Mouse (Mus musculus) embryonic facial prominence, embryonic 13.5 days (tissue): ENCODE results near the gene Tmem255b. TPM values are rescaled to one million over a fixed set of nuclear protein-coding genes. Genes with fewer than 3 reads are reported as not detected.

Experiments used
- ATAC-seq: fragments of 200-750 bp; cut with Nextera tagmentation; 2 replicates; pipeline ENCODE4 v1.8.0; 2017; ENCODE audit warnings: low read depth; ENCODE audit not compliant: insufficient number of reproducible peaks, insufficient read depth, low FRiP score, low TSS enrichment
- H3K27ac ChIP-seq: fragments of 300-500 bp; sonication (generic); 2 replicates; pipeline ENCODE4 v1.5.1; 2015; ENCODE audit warnings: moderate library complexity, mild to moderate bottlenecking, inconsistent platforms
- H3K27me3 ChIP-seq: fragments of 300-500 bp; sonication (generic); 2 replicates; pipeline ENCODE4 v1.6.1; 2015; ENCODE audit warnings: mild to moderate bottlenecking, inconsistent platforms
- H3K36me3 ChIP-seq: fragments of 300-500 bp; sonication (generic); 2 replicates; pipeline ENCODE4 v1.6.1; 2015; ENCODE audit warnings: mild to moderate bottlenecking, inconsistent platforms
- H3K4me1 ChIP-seq: fragments of 300-500 bp; sonication (generic); 2 replicates; pipeline ENCODE4 v1.6.1; 2015; ENCODE audit warnings: inconsistent platforms
- H3K4me2 ChIP-seq: fragments of 300-500 bp; sonication (generic); 2 replicates; pipeline ENCODE4 v1.6.1; 2015; ENCODE audit warnings: moderate library complexity, mild to moderate bottlenecking, inconsistent platforms
- H3K4me3 ChIP-seq: fragments of 300-500 bp; sonication (generic); 2 replicates; pipeline ENCODE4 v1.5.1; 2015; ENCODE audit warnings: mild to moderate bottlenecking, inconsistent platforms
- H3K9ac ChIP-seq: fragments of 300-500 bp; sonication (generic); 2 replicates; pipeline ENCODE4 v1.6.1; 2015; ENCODE audit warnings: mild to moderate bottlenecking, inconsistent platforms
- H3K9me3 ChIP-seq: fragments of 300-500 bp; sonication (generic); 2 replicates; pipeline ENCODE4 v1.6.1; 2016; ENCODE audit warnings: inconsistent platforms
- WGBS: fragments of 180-500 bp; shearing (Covaris S2); methylation state at CpG from one replicate; pipeline ENCODE4 v1.1.7; 2015; ENCODE audit warnings: mixed read lengths; 5-methylcytosine and 5-hydroxymethylcytosine counted together
- polyA plus RNA-seq: library from polyadenylated mRNA; unstranded; fragments of >200 nt; fragmentation: Nextera tagmentation; extraction: Ambion mirVana; gene quantifications from 2 replicates; pipeline ENCODE4 v1.2.1, GENCODE M21; 2015

Gene Tmem255b
- polyA plus RNA-seq, 1 experiment from 2014 or later = 0.38 TPM

- 0 out of 2 replicates have a peak, but pooled peaks have one; percentile 46 for ATAC-seq
- no peak within 1 kb of the TSS for H3K27ac ChIP-seq
- H3K27me3 ChIP-seq = peaks cover 55% of the 10 kb centered on the region
These were observed 59.1 kb downstream of the Tmem255b start, which contains the start of gene Gas6 for GRCm38 (mm10) chr8:13493858-13494631. TSS of gene Gas6 (minus strand) at chr8:13494490.

GRCm38 (mm10) chr8:13501221-13501620 lies 66.2 kb downstream of the Tmem255b start:
- no peak overlapping the region for H3K4me2 ChIP-seq
- H3K9me3 ChIP-seq = no peaks in the 10 kb centered on the region
- no peaks in the 10 kb centered on the region for H3K4me1 ChIP-seq
- no peak for ATAC-seq
- 67% methylated on average over 3 of the region's 3 CpGs for WGBS
- H3K27ac ChIP-seq = no peak overlapping the region
- H3K27me3 ChIP-seq = 0 out of 2 replicates have a peak, but pooled peaks cover 5% of the 10 kb centered on the region
- H3K9ac ChIP-seq = no peak overlapping the region
- no peak overlapping the region for H3K4me3 ChIP-seq
- no peaks in the 10 kb centered on the region for H3K36me3 ChIP-seq

More at GRCm38 (mm10) chr8:13493858-13494631, 59.1 kb downstream of the Tmem255b start, which contains the start of gene Gas6:
- WGBS = 2% methylated on average over 63 of the region's 64 CpGs
- H3K9ac ChIP-seq = peak within 1 kb of the TSS; percentile 71
- H3K9me3 ChIP-seq = no peaks in the 10 kb centered on the region
- peak within 1 kb of the TSS; percentile 93 for H3K4me2 ChIP-seq
- H3K36me3 ChIP-seq = no peaks in the 10 kb centered on the region
- H3K4me1 ChIP-seq = peaks cover 26% of the 10 kb centered on the region
- H3K4me3 ChIP-seq = peak within 1 kb of the TSS; percentile 59

GRCm38 (mm10) chr8:13503936-13504606 lies 69.1 kb downstream of the Tmem255b start:
- no peak for ATAC-seq
- 86% methylated on average over 8 of the region's 8 CpGs for WGBS
- H3K27me3 ChIP-seq = 0 out of 2 replicates have a peak, but pooled peaks cover 5% of the 10 kb centered on the region

GRCm38 (mm10) chr8:13504894-13505674 lies 70.1 kb downstream of the Tmem255b start:
- Histone ChIP-seq H3K27me3 (0 out of 2 replicates have a peak, but pooled peaks cover 5% of the 10 kb centered on the region), H3K9ac (no peak overlapping the region), H3K27ac (no peak overlapping the region), H3K36me3 (no peaks in the 10 kb centered on the region), H3K9me3 (no peaks in the 10 kb centered on the region), H3K4me3 (no peak overlapping the region), H3K4me1 (no peaks in the 10 kb centered on the region), H3K4me2 (no peak overlapping the region)
- no peak for ATAC-seq

More at GRCm38 (mm10) chr8:13503936-13504606, 69.1 kb downstream of the Tmem255b start:
- no peak overlapping the region for H3K4me2 ChIP-seq
- no peaks in the 10 kb centered on the region for H3K36me3 ChIP-seq
- no peak overlapping the region for H3K4me3 ChIP-seq
- no peaks in the 10 kb centered on the region for H3K9me3 ChIP-seq
- H3K9ac ChIP-seq = no peak overlapping the region
- H3K27ac ChIP-seq = no peak overlapping the region
- no peaks in the 10 kb centered on the region for H3K4me1 ChIP-seq

DNA sequence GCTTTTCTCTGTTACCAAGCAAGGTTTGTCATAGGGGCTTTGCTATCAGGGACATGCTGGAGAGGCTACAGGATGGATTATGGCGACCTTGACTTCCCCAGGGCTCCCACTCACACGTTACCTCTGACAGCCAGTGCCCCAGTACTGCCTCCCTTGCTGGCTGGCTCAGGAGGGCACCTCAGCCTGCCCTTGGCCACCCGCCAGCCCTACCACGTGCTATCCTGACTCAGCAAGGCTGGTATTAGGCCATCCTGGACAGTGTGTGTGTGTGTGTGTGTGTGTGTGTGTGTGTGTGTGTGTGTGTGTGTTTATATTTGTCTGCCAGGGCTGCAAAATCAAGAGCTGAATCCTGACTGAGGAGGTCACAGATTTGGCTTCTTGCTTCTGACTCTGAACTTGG lies 71.9 kb downstream of the Tmem255b start:
- 54% methylated on average over 4 of the region's 4 CpGs for WGBS
- no peak overlapping the region for H3K4me2 ChIP-seq
- H3K27me3 ChIP-seq = 0 out of 2 replicates have a peak, but pooled peaks cover 5% of the 10 kb centered on the region
- H3K9me3 ChIP-seq = no peaks in the 10 kb centered on the region
- H3K4me3 ChIP-seq = no peak overlapping the region
- H3K27ac ChIP-seq = no peak overlapping the region
- H3K9ac ChIP-seq = no peak overlapping the region
- H3K4me1 ChIP-seq = no peaks in the 10 kb centered on the region
- no peaks in the 10 kb centered on the region for H3K36me3 ChIP-seq
- ATAC-seq = no peak

- no peak overlapping the region for H3K27ac ChIP-seq
- ATAC-seq = no peak
- 0 out of 2 replicates have a peak, but pooled peaks cover 5% of the 10 kb centered on the region for H3K27me3 ChIP-seq
- H3K4me3 ChIP-seq = no peak overlapping the region
- no peak overlapping the region for H3K9ac ChIP-seq
- H3K4me1 ChIP-seq = no peaks in the 10 kb centered on the region
- no peaks in the 10 kb centered on the region for H3K36me3 ChIP-seq
- WGBS = 85% methylated on average over 3 of the region's 3 CpGs
- H3K9me3 ChIP-seq = no peaks in the 10 kb centered on the region
- no peak overlapping the region for H3K4me2 ChIP-seq
These were observed 72.4 kb downstream of the Tmem255b start for GRCm38 (mm10) chr8:13507284-13507937.

- ATAC-seq = no peak
- Histone ChIP-seq H3K9ac (no peak overlapping the region), H3K36me3 (no peaks in the 10 kb centered on the region), H3K4me2 (no peak overlapping the region), H3K27me3 (no peaks in the 10 kb centered on the region), H3K27ac (no peak overlapping the region), H3K9me3 (no peaks in the 10 kb centered on the region), H3K4me3 (no peak overlapping the region), H3K4me1 (0 out of 2 replicates have a peak, but pooled peaks cover 3% of the 10 kb centered on the region)
- WGBS = 76% methylated on average over 5 of the region's 5 CpGs
These were observed 77.0 kb downstream of the Tmem255b start for GRCm38 (mm10) chr8:13512016-13512415.

GRCm38 (mm10) chr8:13512677-13513076 lies 77.7 kb downstream of the Tmem255b start:
- Histone ChIP-seq H3K9ac (no peak overlapping the region), H3K27me3 (no peaks in the 10 kb centered on the region), H3K4me1 (0 out of 2 replicates have a peak, but pooled peaks cover 3% of the 10 kb centered on the region), H3K9me3 (no peaks in the 10 kb centered on the region), H3K36me3 (no peaks in the 10 kb centered on the region), H3K27ac (no peak overlapping the region), H3K4me3 (no peak overlapping the region), H3K4me2 (no peak overlapping the region)
- ATAC-seq = no peak
- 75% methylated on average over 6 of the region's 6 CpGs for WGBS

DNA sequence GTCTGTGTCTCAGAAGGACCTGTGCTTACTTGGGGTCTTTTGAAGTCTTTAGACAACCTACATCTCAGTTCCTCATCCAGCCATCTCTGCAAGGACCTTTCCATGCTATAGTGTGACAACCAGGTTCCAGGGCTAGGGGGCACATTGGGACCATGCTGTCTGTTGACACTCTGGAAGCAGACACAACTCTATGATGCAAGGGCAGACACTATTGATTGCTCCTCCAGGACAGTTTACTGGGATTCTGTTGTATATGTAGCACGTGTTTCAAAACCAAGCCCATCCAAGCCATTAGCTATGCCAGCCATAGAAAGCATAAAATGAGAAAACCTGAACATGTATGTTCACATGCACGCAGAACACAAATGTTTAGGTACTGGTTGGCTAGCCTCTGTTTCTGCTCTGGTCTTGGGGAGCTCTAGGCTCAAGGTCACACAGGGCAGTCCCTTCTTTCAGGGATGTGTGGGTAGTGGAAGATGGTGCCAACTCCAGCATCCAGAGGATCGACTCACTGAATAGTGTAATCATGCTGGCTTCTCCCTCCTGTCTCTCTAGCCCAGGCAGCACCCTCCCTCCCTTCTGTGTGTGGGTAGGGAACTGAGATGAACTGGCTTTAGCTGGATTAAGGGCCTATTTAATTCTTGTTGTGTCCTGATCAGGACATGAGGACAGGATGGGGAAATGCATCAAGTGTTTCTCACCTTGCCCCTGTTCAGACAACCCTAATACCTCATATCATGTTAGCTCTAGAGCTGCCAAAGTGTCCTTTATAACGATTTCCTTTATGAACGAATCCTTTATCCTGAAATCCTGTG lies 78.8 kb downstream of the Tmem255b start:
- Histone ChIP-seq H3K4me1 (0 out of 2 replicates have a peak, but pooled peaks cover 3% of the 10 kb centered on the region), H3K27ac (no peak overlapping the region), H3K36me3 (no peaks in the 10 kb centered on the region), H3K4me3 (no peak overlapping the region), H3K4me2 (no peak overlapping the region), H3K9me3 (no peaks in the 10 kb centered on the region), H3K9ac (no peak overlapping the region), H3K27me3 (no peaks in the 10 kb centered on the region)
- 76% methylated on average over 5 of the region's 5 CpGs for WGBS
- ATAC-seq = no peak

DNA sequence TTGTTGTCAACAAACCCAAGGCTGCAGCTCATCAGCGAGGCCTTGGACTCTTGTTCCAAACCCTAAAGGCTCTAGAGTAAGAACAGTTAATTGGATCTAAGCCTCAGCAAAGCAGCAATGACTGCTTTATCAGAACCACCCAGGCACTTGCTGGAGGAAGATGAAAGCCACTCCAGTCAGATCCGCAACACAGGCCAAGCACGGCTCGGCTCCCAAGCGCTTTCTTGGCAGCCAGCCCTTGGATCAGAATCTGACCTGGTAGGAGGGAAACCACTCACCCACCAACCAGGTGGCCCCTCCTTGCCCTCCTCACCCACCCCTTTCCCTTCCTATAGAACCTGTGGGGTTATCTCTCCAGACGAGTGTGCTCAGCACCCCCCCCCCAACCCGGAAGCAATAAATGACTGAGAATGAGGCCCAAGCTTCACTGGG lies 81.0 kb downstream of the Tmem255b start:
- no peak overlapping the region for H3K9ac ChIP-seq
- WGBS = 82% methylated on average over 7 of the region's 7 CpGs
- ATAC-seq = 0 out of 2 replicates have a peak, but pooled peaks have one; percentile 10
- H3K36me3 ChIP-seq = no peaks in the 10 kb centered on the region
- no peak overlapping the region for H3K4me3 ChIP-seq
- H3K4me2 ChIP-seq = no peak overlapping the region
- H3K9me3 ChIP-seq = no peaks in the 10 kb centered on the region
- H3K27ac ChIP-seq = no peak overlapping the region
- H3K4me1 ChIP-seq = 0 out of 2 replicates have a peak, but pooled peaks cover 3% of the 10 kb centered on the region
- peaks cover 2% of the 10 kb centered on the region; the same call in 1 of the 2 replicates for H3K27me3 ChIP-seq
